Mouse (Mus musculus) MEL (cell line): ENCODE measurements around the gene Triobp.

ENCODE experiments used
- CTCF ChIP-seq, 3 experiments: IDR thresholded peaks in 2 of 3; conservative IDR thresholded peaks in 1 of 3; 2 replicates each; pipeline ENCODE4 v1.5.1; 2011 to 2012; ENCODE audit warnings: low read length in 3 of 3, low read depth in 2 of 3, mild to moderate bottlenecking in 2 of 3, improper control_type of control experiment in 1 of 3, inconsistent platforms in 1 of 3, mixed read lengths in 1 of 3, moderate library complexity in 1 of 3; ENCODE audit not compliant: control insufficient read depth in 1 of 3, insufficient read depth in 1 of 3, poor library complexity in 1 of 3, severe bottlenecking in 1 of 3
- POLR2A ChIP-seq, 2 experiments: IDR thresholded peaks; 2 replicates each; pipeline ENCODE4 v1.6.1; 2011 to 2012; ENCODE audit warnings: low read length in 2 of 2, mild to moderate bottlenecking in 2 of 2, control low read depth in 1 of 2, improper control_type of control experiment in 1 of 2, low read depth in 1 of 2, moderate library complexity in 1 of 2; ENCODE audit not compliant: control insufficient read depth in 1 of 2, insufficient read depth in 1 of 2, poor library complexity in 1 of 2
- POLR2AphosphoS2 ChIP-seq: IDR thresholded peaks from 2 replicates; pipeline ENCODE4 v1.6.1; 2011; ENCODE audit warnings: low read length, improper control_type of control experiment
- TAL1 ChIP-seq: IDR thresholded peaks from 2 replicates; pipeline ENCODE4 v1.6.1; 2012; ENCODE audit warnings: mild to moderate bottlenecking, inconsistent platforms, low read length, moderate library complexity, mixed read lengths

- TF ChIP-seq TAL1 (no peak), POLR2A (IDR thresholded peaks at IDR 0.05; ENCODE audit: control insufficient read depth in 1 of 2, insufficient read depth in 1 of 2, low read depth in 1 of 2, low read length in 2 of 2, poor library complexity in 1 of 2) (no peak), CTCF (IDR thresholded peaks at IDR 0.05 in 2 of 3, conservative IDR thresholded peaks at IDR 0.05 in 1 of 3; ENCODE audit: control insufficient read depth in 1 of 3, insufficient read depth in 1 of 3, low read depth in 2 of 3, low read length in 3 of 3, poor library complexity in 1 of 3, severe bottlenecking in 1 of 3) (no peak), POLR2AphosphoS2 (no peak)
Measured at GRCm38 (mm10) chr15:78998348-78998747, 50.8 kb downstream of the Triobp start.
